Mouse (Mus musculus): ENCODE data around the gene Grtp1.
"Not testable (repeated sequence)": the region's sequence is repeated elsewhere in the genome, so short reads cannot be mapped to it uniquely, and the experiment has no call there.

Gene Grtp1

GRCm38 (mm10) chr8:13177173-13177852 is 23.1 kb downstream of the Grtp1 start:
- no peak for ATAC-seq (ENCODE audit: insufficient number of reproducible peaks, low FRiP score, low TSS enrichment)

- no peak for ATAC-seq (ENCODE audit: insufficient number of reproducible peaks, low FRiP score, low TSS enrichment)
Observed at GRCm38 (mm10) chr8:13175650-13176049, 24.8 kb downstream of the Grtp1 start.

GRCm38 (mm10) chr8:13174811-13175210 is 25.6 kb downstream of the Grtp1 start:
- no peak for ATAC-seq (ENCODE audit: insufficient number of reproducible peaks, low FRiP score, low TSS enrichment)

GRCm38 (mm10) chr8:13174305-13174704 is 26.1 kb downstream of the Grtp1 start:
- ATAC-seq (ENCODE audit: insufficient number of reproducible peaks, low FRiP score, low TSS enrichment), result no peak

- no peak for ATAC-seq (ENCODE audit: insufficient number of reproducible peaks, low FRiP score, low TSS enrichment)
Observed at GRCm38 (mm10) chr8:13170510-13170909, 29.9 kb downstream of the Grtp1 start.

GRCm38 (mm10) chr8:13164361-13164760 is 36.1 kb downstream of the Grtp1 start:
- no peak for ATAC-seq (ENCODE audit: insufficient number of reproducible peaks, low FRiP score, low TSS enrichment)

GRCm38 (mm10) chr8:13163563-13163962 is 36.9 kb downstream of the Grtp1 start:
- ATAC-seq (ENCODE audit: insufficient number of reproducible peaks, low FRiP score, low TSS enrichment), result no peak

GRCm38 (mm10) chr8:13162098-13162497 is 38.3 kb downstream of the Grtp1 start:
- ATAC-seq (ENCODE audit: insufficient number of reproducible peaks, low FRiP score, low TSS enrichment), result no peak

- ATAC-seq (ENCODE audit: insufficient number of reproducible peaks, low FRiP score, low TSS enrichment), result no peak
Observed at GRCm38 (mm10) chr8:13160691-13161090, 39.7 kb downstream of the Grtp1 start.

GRCm38 (mm10) chr8:13159377-13159881 is 41.0 kb downstream of the Grtp1 start:
- ATAC-seq (ENCODE audit: insufficient number of reproducible peaks, low FRiP score, low TSS enrichment), result peak; percentile 69

- ATAC-seq (ENCODE audit: insufficient number of reproducible peaks, low FRiP score, low TSS enrichment), result peak; percentile 76
Observed at GRCm38 (mm10) chr8:13158718-13159376, 41.6 kb downstream of the Grtp1 start, which contains the start of gene Lamp1. Gene Lamp1, plus strand, starts transcription at chr8:13159161.

GRCm38 (mm10) chr8:13156327-13157097 is 43.9 kb downstream of the Grtp1 start:
- no peak for ATAC-seq (ENCODE audit: insufficient number of reproducible peaks, low FRiP score, low TSS enrichment)

- no peak for ATAC-seq (ENCODE audit: insufficient number of reproducible peaks, low FRiP score, low TSS enrichment)
Observed at GRCm38 (mm10) chr8:13155358-13155757, 45.1 kb downstream of the Grtp1 start.

GRCm38 (mm10) chr8:13154099-13154498 is 46.3 kb downstream of the Grtp1 start:
- no peak for ATAC-seq (ENCODE audit: insufficient number of reproducible peaks, low FRiP score, low TSS enrichment)

- no peak for ATAC-seq (ENCODE audit: insufficient number of reproducible peaks, low FRiP score, low TSS enrichment)
Observed at GRCm38 (mm10) chr8:13150929-13151328, 49.5 kb downstream of the Grtp1 start.

GRCm38 (mm10) chr8:13149866-13150265 is 50.6 kb downstream of the Grtp1 start:
- no peak for ATAC-seq (ENCODE audit: insufficient number of reproducible peaks, low FRiP score, low TSS enrichment)

GRCm38 (mm10) chr8:13149287-13149686 is 51.1 kb downstream of the Grtp1 start:
- ATAC-seq (ENCODE audit: insufficient number of reproducible peaks, low FRiP score, low TSS enrichment), result no peak

GRCm38 (mm10) chr8:13148476-13148875 is 51.9 kb downstream of the Grtp1 start:
- ATAC-seq (ENCODE audit: insufficient number of reproducible peaks, low FRiP score, low TSS enrichment), result no peak

GRCm38 (mm10) chr8:13141681-13142080 is 58.7 kb downstream of the Grtp1 start:
- ATAC-seq (ENCODE audit: insufficient number of reproducible peaks, low FRiP score, low TSS enrichment), result no peak

GRCm38 (mm10) chr8:13139641-13140182 is 60.7 kb downstream of the Grtp1 start:
- no peak for ATAC-seq (ENCODE audit: insufficient number of reproducible peaks, low FRiP score, low TSS enrichment)

- not testable (repeated sequence) for ATAC-seq (ENCODE audit: insufficient number of reproducible peaks, low FRiP score, low TSS enrichment)
Observed at GRCm38 (mm10) chr8:13132220-13132619, 68.2 kb downstream of the Grtp1 start.
